Mouse (Mus musculus): Measurements from ENCODE around the gene Tfcp2l1.

DNA sequence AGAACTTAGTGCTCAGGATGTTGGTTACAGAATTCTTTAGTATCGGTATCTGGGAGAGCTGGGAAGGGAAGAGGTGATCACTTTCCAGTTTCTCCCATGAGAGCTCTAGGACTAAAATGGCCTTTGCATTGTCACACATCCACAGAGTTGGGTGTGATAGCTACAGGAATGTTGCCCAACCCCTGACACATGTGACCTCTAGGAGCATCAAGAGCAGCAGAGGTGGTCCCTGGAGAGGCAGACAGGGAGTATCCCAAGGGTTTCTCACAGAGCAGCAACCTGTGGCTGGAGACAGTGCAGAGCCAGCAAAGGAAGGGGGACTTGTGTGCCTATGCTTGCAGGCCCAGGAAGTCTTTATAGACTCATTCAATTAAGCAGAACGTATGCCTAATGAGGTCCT, 1.3 kb upstream of the Tfcp2l1 start:
- no peak for TF ChIP-seq CTCF (conservative IDR thresholded peaks at IDR 0.05; ENCODE audit: low read length)
- TF ChIP-seq POU5F1 (IDR thresholded peaks at IDR 0.05; ENCODE audit: borderline replicate concordance, low read length), result no peak

Measured in E14TG2a.4 (cell line).